Mouse (Mus musculus) myocyte (in vitro differentiated cells): Measurements from ENCODE around the gene Tbc1d21. TPM values are rescaled to one million over a fixed set of nuclear protein-coding genes. Genes with fewer than 3 reads are reported as not detected.

Source experiments
- H3K27me3 ChIP-seq: one replicate; pipeline ENCODE4 v1.6.1; 2011; ENCODE audit not compliant: control insufficient read depth, insufficient read depth, insufficient read length
- H3K36me3 ChIP-seq: one replicate; pipeline ENCODE4 v1.6.1; 2011; ENCODE audit not compliant: control insufficient read depth, insufficient read depth
- H3K4me2 ChIP-seq: one replicate; pipeline ENCODE4 v1.6.1; 2011; ENCODE audit warnings: low read depth, control low read depth
- H3K4me3 ChIP-seq: one replicate; pipeline ENCODE4 v1.5.1; 2011; ENCODE audit warnings: mild to moderate bottlenecking, control low read depth, moderate library complexity
- H3K79me2 ChIP-seq: one replicate; pipeline ENCODE4 v1.6.1; 2011; ENCODE audit not compliant: control insufficient read depth, insufficient read depth
- H3ac ChIP-seq: one replicate; pipeline ENCODE4 v1.6.1; 2011; ENCODE audit not compliant: control insufficient read depth, insufficient read length
- CEBPB ChIP-seq: IDR thresholded peaks from 2 replicates; pipeline ENCODE4 v1.6.1; 2011; ENCODE audit warnings: mild to moderate bottlenecking, moderate library complexity; ENCODE audit not compliant: poor library complexity, insufficient read depth, severe bottlenecking
- E2F4 ChIP-seq: IDR thresholded peaks from one replicate; pipeline ENCODE4 v1.6.1; 2011; ENCODE audit warnings: mild to moderate bottlenecking, control low read depth, moderate library complexity; ENCODE audit not compliant: insufficient read depth
- MAX ChIP-seq: IDR thresholded peaks from one replicate; pipeline ENCODE4 v1.6.1; 2011; ENCODE audit warnings: low read depth, mild to moderate bottlenecking, control low read depth
- MYOD1 ChIP-seq, 3 experiments: IDR thresholded peaks; one replicate each; pipeline ENCODE4 v1.6.1; 2011; ENCODE audit warnings: control low read depth in 2 of 3, low read depth in 2 of 3, mild to moderate bottlenecking in 2 of 3, moderate library complexity in 1 of 3; ENCODE audit not compliant: insufficient read length in 2 of 3, control insufficient read depth in 1 of 3
- MYOG ChIP-seq, 3 experiments: IDR thresholded peaks; one replicate each; pipeline ENCODE4 v1.6.1; 2011; ENCODE audit warnings: control low read depth in 2 of 3, low read depth in 2 of 3, mild to moderate bottlenecking in 2 of 3; ENCODE audit not compliant: insufficient read length in 2 of 3, control insufficient read depth in 1 of 3, insufficient read depth in 1 of 3
- POLR2A ChIP-seq: IDR thresholded peaks from one replicate; pipeline ENCODE4 v1.6.1; 2011; ENCODE audit warnings: low read depth, mild to moderate bottlenecking, control low read depth, moderate library complexity; ENCODE audit not compliant: insufficient read length
- POLR2AphosphoS2 ChIP-seq: IDR thresholded peaks from one replicate; pipeline ENCODE4 v1.6.1; 2011; ENCODE audit warnings: low read depth, control low read depth; ENCODE audit not compliant: insufficient read length
- REST ChIP-seq: IDR thresholded peaks from one replicate; pipeline ENCODE4 v1.6.1; 2011; ENCODE audit warnings: mild to moderate bottlenecking, control low read depth, moderate library complexity; ENCODE audit not compliant: insufficient read depth, insufficient read length
- SRF ChIP-seq: IDR thresholded peaks from one replicate; pipeline ENCODE4 v1.6.1; 2011; ENCODE audit warnings: low read depth; ENCODE audit not compliant: control insufficient read depth, insufficient read length
- TCF12 ChIP-seq: IDR thresholded peaks from one replicate; pipeline ENCODE4 v1.6.1; 2011; ENCODE audit warnings: mild to moderate bottlenecking, control low read depth; ENCODE audit not compliant: poor library complexity, insufficient read depth, severe bottlenecking
- TCF3 ChIP-seq: IDR thresholded peaks from one replicate; pipeline ENCODE4 v1.6.1; 2011; ENCODE audit warnings: low read depth, control low read depth; ENCODE audit not compliant: insufficient read length
- USF1 ChIP-seq: IDR thresholded peaks from one replicate; pipeline ENCODE4 v1.6.1; 2011; ENCODE audit warnings: low read depth, mild to moderate bottlenecking, control low read depth, moderate library complexity
- polyA plus RNA-seq: library from polyadenylated mRNA; unstranded; fragments of >200 nt; fragmentation: generic; extraction: Trizol; gene quantifications from one replicate; pipeline ENCODE4 v1.2.1, GENCODE M21; 2012; ENCODE audit warnings: missing spikeins

The Tbc1d21 gene
- polyA plus RNA-seq, 1 experiment, result 0.32 TPM

DNA sequence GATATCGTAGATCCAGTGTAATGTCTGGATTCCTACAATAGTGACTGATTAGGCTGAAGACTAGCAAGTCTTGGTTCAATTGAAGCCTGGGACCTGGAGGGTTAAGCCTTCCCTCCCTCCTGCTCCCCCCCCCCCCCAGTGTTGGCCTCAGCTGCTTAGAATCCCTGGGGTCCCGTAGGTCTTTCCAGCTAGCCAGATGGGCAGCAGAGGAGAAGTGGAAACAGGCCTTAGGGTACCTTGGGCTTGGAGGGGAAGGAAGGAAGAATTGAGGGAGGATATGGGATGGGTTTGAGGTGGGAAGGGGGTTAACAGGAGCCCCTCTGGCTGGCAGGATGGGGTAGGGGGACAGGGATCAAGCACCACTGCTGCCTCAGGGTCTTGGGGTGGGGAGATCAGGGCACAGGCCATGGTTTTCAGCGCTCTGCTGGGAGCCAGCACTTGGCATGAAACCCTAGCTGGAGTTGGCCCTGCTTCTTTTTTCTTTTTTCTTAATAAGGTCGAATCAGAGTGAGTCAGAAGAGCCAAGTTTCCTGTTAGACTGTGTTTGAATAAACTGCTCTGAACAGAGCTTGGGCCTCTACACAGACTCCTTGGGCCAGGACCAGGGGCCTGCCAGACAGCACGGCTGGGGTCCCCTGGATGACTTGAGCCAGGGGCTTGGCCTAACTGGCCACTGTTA is 55.4 kb downstream of the Tbc1d21 start:
- no peaks in the 10 kb centered on the region for H3K27me3 ChIP-seq
- no peak overlapping the region for H3ac ChIP-seq
- peak overlapping the region; percentile 13 for H3K4me2 ChIP-seq
- TF ChIP-seq CEBPB, result no peak
- TF ChIP-seq REST, result no peak
- TF ChIP-seq POLR2AphosphoS2, result no peak
- TF ChIP-seq USF1, result no peak
- TF ChIP-seq MYOG (IDR thresholded peaks at IDR 0.05; ENCODE audit: control insufficient read depth in 1 of 3, insufficient read depth in 1 of 3, insufficient read length in 2 of 3, low read depth in 2 of 3), result no peak
- TF ChIP-seq MYOD1 (IDR thresholded peaks at IDR 0.05; ENCODE audit: control insufficient read depth in 1 of 3, insufficient read length in 2 of 3, low read depth in 2 of 3), result no peak
- TF ChIP-seq MAX, result no peak
- no peak for TF ChIP-seq E2F4
- no peak for TF ChIP-seq POLR2A
- no peak for TF ChIP-seq SRF
- no peak for TF ChIP-seq TCF12
- H3K4me3 ChIP-seq, result no peak overlapping the region
- peaks cover 3% of the 10 kb centered on the region for H3K79me2 ChIP-seq
- H3K36me3 ChIP-seq, result no peaks in the 10 kb centered on the region

DNA sequence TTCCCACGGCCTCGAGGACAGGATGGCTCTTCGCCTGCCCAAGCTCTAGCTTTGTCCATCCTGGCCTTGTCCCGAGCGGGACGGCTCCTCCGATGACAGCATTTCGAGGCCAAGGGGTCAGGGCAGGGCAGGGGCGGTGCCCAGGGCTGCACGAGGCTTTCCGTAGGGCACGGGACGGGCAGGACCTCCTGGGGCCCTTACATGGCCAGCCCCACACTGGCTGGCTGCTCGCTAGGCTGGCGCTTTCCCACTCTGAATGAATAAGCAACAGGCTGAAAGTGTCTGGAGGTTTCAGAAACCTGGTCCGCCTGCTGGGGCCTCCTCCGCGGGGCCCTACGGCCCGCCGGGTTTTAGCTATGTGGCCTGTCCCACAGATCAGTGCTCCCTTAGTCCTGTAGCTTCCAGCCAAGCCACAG is 57.3 kb downstream of the Tbc1d21 start, which contains the start of gene Loxl1:
TSS of gene Loxl1 (minus strand) at position 243 of the 416 bp plus-strand sequence.
- Histone ChIP-seq H3K4me3 (peak within 1 kb of the TSS; percentile 5), H3ac (peak within 1 kb of the TSS; percentile 1), H3K4me2 (peak within 1 kb of the TSS; percentile 53), H3K36me3 (no peaks in the 10 kb centered on the region), H3K27me3 (no peaks in the 10 kb centered on the region), H3K79me2 (peaks cover 3% of the 10 kb centered on the region)
- no peak for TF ChIP-seq MAX
- TF ChIP-seq E2F4, result no peak
- peak; percentile 53 for TF ChIP-seq POLR2AphosphoS2
- no peak for TF ChIP-seq MYOG (IDR thresholded peaks at IDR 0.05; ENCODE audit: control insufficient read depth in 1 of 3, insufficient read depth in 1 of 3, insufficient read length in 2 of 3, low read depth in 2 of 3)
- TF ChIP-seq TCF3, result no peak
- no peak for TF ChIP-seq TCF12
- TF ChIP-seq USF1, result no peak
- TF ChIP-seq POLR2A, result peak; percentile 81
- no peak for TF ChIP-seq SRF
- no peak for TF ChIP-seq REST
- no peak for TF ChIP-seq CEBPB
- TF ChIP-seq MYOD1 (IDR thresholded peaks at IDR 0.05; ENCODE audit: control insufficient read depth in 1 of 3, insufficient read length in 2 of 3, low read depth in 2 of 3), result peak in 1 of 3 experiments; percentile 13

DNA sequence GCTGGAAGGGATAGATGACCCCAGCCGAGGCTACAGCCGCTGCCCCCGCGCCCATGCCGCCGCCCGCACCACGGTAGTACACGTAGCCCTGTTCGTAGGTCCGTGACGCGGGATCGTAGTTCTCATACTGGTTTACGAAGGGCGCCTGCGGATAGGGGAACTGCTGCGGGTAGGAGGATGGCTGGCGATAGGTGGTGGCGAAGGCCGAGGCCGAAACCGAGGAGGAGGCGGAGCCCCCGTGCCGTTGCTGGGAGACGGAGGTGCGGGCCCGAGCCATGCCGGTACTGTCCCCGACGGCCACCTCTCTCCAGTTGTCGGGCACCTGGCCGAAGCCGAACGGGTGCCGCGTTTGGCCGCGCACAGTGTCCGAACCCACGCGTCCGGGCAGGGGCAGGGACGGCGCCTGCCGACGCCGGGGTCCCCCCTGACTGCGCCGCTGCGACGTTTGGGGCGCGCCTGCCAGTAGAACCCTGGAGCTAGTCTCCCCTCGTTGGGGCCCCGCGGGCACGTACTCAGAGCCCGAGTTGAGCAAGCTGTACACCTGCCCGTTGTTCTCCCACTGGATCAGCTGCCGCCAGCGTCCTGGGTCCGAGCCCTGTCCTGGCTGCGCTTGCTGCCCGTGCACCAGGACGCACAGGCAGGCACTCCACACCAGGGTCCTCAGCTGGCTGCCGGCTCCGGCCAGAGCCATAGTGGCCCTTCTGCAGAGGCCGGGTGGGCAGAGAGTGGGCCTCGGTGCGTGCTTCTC is 57.9 kb downstream of the Tbc1d21 start:
- H3K27me3 ChIP-seq, result no peaks in the 10 kb centered on the region
- TF ChIP-seq MYOD1 (IDR thresholded peaks at IDR 0.05; ENCODE audit: control insufficient read depth in 1 of 3, insufficient read length in 2 of 3, low read depth in 2 of 3) (no peak), REST (no peak), POLR2A (no peak), USF1 (no peak), MYOG (IDR thresholded peaks at IDR 0.05; ENCODE audit: control insufficient read depth in 1 of 3, insufficient read depth in 1 of 3, insufficient read length in 2 of 3, low read depth in 2 of 3) (no peak), E2F4 (no peak), SRF (no peak), CEBPB (no peak), MAX (no peak), POLR2AphosphoS2 (no peak), TCF12 (no peak), TCF3 (no peak)
- peak overlapping the region; percentile 5 for H3K4me3 ChIP-seq
- no peaks in the 10 kb centered on the region for H3K36me3 ChIP-seq
- peak overlapping the region; percentile 53 for H3K4me2 ChIP-seq
- H3ac ChIP-seq, result peak overlapping the region; percentile 1
- H3K79me2 ChIP-seq, result peaks cover 3% of the 10 kb centered on the region

DNA sequence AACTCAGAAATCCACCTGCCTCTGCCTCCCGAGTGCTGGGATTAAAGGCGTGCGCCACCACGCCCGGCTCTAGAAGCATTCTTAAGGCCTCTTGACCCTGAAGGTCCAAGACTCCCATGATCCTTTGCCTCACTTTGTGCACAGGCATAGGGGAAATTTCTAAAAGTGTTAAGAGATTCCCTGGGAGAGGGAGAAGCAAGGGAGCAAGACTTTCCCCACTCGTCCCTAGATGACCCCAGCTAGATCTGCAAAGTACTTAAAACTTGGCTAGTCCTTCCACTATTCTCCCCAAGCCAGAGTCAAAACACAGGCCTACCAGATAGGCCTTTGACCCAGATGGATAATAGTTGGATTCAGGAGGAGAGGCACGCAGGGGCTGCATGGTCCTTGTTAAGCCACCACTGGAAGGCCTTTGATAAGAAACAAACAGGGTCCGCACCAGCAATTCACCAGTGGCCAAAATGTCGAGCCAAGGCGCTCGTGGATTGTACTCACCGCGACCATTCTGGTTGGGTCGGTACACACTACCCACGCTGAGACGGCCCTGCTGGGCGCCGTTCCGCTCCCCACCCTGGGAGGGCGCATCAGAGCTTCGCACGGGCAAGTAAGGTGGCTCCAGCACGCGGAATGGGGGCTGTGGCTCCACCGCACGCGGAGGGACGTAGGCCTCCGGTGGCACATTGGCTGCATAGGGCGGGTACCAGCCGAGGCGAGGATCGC is 58.9 kb downstream of the Tbc1d21 start:
- Histone ChIP-seq H3K27me3 (no peaks in the 10 kb centered on the region), H3K36me3 (no peaks in the 10 kb centered on the region), H3ac (no peak overlapping the region), H3K4me2 (peak overlapping the region; percentile 40), H3K79me2 (peaks cover 3% of the 10 kb centered on the region), H3K4me3 (peak overlapping the region; percentile 3)
- TF ChIP-seq SRF, result no peak
- no peak for TF ChIP-seq POLR2AphosphoS2
- TF ChIP-seq E2F4, result no peak
